Mouse (Mus musculus): ENCODE data around the gene Tpcn1.
A peak's percentile ranks its signal among the peaks of the same experiment; 100 is the strongest.

The Tpcn1 gene

DNA sequence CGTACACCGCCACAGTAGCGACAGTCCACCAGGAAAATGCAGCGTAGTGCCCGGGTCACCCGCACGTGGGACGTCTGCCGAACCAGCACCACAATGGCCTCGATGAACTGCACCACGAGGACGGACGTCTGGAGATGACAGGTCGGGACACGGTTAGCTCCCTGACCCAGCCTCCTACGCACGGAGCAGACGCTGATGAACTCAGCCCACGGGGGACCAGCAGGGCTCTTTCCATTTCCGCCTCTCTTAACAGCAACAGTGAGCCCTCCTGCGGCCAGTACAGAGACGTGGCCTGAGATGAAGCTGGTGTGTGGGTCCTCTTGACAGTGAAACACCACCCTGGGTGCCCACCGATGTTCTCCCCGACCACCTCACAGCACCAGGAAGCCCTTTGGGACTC, 32.6 kb downstream of the Tpcn1 start:
- no peak for DNase-seq

DNA sequence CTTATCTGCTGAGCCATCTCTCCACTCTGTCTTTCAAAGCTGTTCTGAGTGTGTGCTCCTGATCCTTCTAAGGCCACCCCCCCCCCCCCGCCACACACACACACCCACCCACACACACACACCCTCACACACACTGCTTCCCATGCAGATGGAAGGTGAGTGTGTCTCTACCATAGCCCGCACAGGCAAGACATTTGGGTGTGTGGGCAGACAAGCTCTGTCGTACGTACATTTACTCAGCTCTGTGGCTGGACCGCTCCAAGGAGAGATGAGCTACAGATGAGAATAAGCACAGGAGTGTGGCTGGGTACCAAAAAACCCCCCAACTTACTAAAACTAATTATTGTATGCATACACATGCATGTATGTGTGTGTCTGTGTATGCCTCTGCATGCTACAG, 37.8 kb downstream of the Tpcn1 start:
- no peak for DNase-seq

GRCm38 (mm10) chr5:120550137-120550536, 38.3 kb downstream of the Tpcn1 start:
- DNase-seq = no peak

DNA sequence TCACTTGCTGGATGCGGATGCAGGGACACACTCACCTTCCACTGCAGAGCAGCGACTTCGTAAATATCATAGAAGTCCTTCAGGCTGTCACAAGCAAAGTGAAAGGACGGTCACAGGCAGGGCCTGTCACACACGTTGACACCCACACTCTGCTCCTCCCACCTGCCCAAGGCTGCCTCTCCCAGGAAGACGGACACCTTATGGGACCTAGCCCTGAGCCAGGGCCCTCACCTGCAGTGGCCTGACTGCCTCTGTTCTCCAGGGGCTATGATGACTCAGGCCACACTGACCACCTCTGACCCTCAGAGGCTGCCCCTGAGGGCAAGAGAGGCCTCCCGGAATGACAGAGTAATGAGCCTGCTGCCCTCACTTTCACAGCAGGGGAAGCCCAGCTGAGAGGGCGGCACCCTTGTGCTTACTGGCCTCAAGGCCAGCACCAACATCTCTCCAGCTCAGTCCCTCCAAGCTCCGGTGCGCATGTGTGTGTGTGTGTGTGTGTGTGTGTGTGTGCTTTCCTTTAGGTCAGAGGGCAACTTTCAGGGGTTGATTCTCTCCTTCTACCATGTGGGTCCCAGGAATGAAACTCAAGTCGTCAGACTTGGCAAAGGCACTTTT, 40.1 kb downstream of the Tpcn1 start:
- no peak for DNase-seq

GRCm38 (mm10) chr5:120536632-120537031, 51.8 kb downstream of the Tpcn1 start:
- peak in 1 of 2 experiments; percentile 57 for DNase-seq

GRCm38 (mm10) chr5:120536046-120536445, 52.4 kb downstream of the Tpcn1 start:
- peak; percentile 75 for DNase-seq

GRCm38 (mm10) chr5:120534686-120535075, 53.8 kb downstream of the Tpcn1 start:
- DNase-seq = no peak

- DNase-seq = no peak
Measured at GRCm38 (mm10) chr5:120534071-120534685, 54.3 kb downstream of the Tpcn1 start.

- no peak for DNase-seq
Measured at GRCm38 (mm10) chr5:120531631-120532030, 56.8 kb downstream of the Tpcn1 start.

GRCm38 (mm10) chr5:120527296-120527964, 61.0 kb downstream of the Tpcn1 start:
- no peak for DNase-seq

GRCm38 (mm10) chr5:120526311-120526710, 62.2 kb downstream of the Tpcn1 start:
- no peak for DNase-seq

DNA sequence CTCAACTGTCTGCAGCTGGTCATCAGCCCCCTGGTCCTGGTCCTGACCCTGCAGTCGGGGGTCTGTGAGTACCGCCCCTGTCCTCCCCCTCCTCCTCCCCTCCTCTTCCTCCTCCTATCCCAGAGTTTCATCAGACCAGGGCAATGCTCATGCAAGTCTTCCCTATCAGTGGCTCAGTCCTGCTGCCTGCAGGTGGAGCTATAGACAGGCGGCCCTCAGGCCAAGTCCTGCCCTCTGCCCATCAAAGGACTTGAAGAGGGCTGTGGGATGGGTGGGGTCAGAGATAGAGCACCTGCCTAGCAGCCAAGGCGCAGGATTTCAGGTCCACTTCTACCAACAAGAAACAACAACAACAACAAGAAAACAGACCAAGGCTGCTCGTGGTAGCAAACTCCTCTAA, 62.7 kb downstream of the Tpcn1 start:
- peak in 1 of 2 experiments; percentile 51 for DNase-seq

DNA sequence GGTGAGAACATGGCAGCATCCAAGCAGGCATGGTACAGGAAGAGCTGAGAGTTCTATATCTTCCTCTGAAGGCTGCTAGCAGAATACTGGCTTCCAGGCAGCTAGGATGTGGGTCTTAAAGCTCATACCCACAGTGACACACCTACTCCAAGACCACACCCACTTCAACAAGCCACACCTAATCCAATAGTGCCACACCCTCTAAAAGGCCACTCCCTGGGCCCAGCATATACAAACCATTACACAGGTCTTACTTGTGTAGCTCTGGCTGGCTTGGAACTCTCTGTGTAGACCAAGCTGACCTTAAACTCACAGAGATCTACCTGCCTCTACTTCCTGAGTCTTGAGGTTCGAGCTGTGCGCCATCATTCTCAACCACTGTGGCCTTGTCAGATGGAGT, 63.7 kb downstream of the Tpcn1 start:
- DNase-seq = no peak

- peak in 1 of 2 experiments; percentile 53 for DNase-seq
Measured at GRCm38 (mm10) chr5:120522649-120523048, 65.8 kb downstream of the Tpcn1 start.

DNA sequence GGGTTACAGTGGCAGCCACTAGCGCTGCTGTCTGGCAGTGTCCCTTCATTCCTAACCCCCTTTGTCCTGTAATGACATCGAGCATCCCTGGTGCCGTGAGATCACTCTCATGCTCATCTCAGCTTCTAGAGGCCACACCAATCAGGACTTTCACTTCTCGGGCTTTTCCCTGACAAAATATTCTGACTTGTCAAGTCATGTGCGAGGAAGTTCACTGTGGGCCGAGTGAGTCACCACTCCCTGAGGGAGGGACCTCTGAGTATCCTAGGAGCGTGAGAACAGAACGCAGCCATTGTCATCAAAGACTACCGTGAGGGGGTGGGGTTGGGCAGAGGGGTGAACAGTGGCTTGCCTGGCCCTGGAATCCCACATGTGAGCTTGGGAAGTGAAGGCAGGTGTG, 70.9 kb downstream of the Tpcn1 start:
- no peak for DNase-seq

- no peak for DNase-seq
Measured at GRCm38 (mm10) chr5:120516221-120516984, 72.1 kb downstream of the Tpcn1 start.

DNA sequence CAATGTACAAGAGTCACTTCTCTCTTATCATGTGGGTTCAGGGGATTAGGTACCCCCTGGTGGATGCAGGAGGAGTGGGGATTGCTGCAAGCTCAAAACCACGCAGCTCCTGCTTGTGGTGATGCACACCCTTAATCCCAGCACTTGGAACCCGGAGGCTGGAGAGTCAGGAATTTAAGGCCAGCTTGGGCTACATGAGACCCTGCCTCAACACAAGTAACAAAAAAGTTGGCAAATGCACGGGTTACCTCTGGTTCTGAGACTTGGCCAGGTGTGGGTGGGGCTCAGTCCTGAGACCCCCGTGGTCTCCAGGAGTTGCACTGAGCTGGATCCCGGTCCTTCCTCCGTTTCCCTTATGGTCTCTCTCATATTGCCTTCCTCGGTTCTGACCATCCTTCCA, 73.0 kb downstream of the Tpcn1 start:
- DNase-seq = no peak

DNA sequence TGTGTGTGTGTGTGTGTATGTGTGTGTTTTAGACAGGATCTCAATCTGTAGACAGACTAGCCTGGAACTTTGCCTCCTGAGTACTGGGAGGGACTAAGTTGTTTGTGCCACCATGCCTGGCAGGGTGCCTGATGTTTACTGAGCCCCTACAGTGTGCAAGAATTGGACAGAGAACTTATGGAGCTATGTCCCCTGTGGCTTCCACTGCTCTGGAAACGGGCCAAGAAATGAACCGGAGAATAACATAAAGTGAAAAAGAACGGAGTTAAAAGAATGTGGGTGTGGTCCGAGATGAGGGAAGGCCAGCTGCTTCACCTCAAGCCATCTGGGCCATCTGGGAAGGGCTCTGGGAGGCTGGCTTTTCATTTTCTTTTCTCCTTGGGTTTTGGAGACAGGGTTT, 73.7 kb downstream of the Tpcn1 start:
- peak in 1 of 2 experiments; percentile 32 for DNase-seq

DNA sequence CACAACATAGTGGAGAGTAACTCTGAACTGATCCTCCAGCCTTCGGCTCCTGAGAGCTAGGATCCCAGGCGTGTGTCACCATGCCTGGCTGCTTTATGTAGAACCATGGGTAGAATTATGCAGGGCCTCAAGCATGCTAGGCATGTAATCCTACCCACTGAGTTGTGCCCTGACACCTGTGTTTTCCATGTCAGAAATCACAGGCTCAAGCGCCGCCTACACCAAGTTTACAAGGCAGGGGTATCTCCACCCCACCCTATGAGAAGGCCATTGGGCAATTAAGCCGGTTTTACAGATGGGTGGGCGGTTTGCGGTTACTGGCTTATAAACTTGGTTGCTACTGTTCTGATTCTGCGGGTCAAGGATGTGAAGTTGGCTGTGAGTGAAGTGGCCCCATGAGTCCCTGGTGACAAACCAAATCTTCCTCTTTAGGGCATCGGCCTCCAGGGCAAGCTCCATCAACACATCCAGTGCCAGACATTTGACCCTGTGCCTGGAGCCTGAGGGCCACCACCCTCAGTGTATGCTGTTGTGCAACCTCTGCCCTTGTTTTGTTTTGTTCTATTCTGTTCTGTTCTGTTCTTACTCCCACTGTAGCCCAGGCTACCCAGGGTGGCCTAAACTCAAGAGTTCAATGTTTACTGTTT, 74.3 kb downstream of the Tpcn1 start:
- no peak for DNase-seq

GRCm38 (mm10) chr5:120512911-120513555, 75.4 kb downstream of the Tpcn1 start:
- no peak for DNase-seq

GRCm38 (mm10) chr5:120511643-120512220, 76.7 kb downstream of the Tpcn1 start:
- no peak for DNase-seq

Measured in cerebellum, postnatal 25 days (tissue).